Mouse (Mus musculus): ENCODE data around the gene Synj2.
A peak's percentile ranks its signal among the peaks of the same experiment; 100 is the strongest.

Synj2 gene

GRCm38 (mm10) chr17:5976221-5977055 is 35.4 kb downstream of the Synj2 start:
- DNase-seq, result no peak

- DNase-seq, result no peak
These were observed 36.2 kb downstream of the Synj2 start for GRCm38 (mm10) chr17:5977056-5977920.

- DNase-seq, result peak; percentile 26
These were observed 36.9 kb downstream of the Synj2 start for GRCm38 (mm10) chr17:5977921-5978504.

- DNase-seq, result no peak
These were observed 37.5 kb downstream of the Synj2 start for GRCm38 (mm10) chr17:5978505-5979077.

GRCm38 (mm10) chr17:5980860-5981259 is 39.8 kb downstream of the Synj2 start:
- DNase-seq, result no peak

- DNase-seq, result no peak
These were observed 42.1 kb downstream of the Synj2 start for GRCm38 (mm10) chr17:5983150-5983549.

- no peak for DNase-seq
These were observed 42.8 kb downstream of the Synj2 start for GRCm38 (mm10) chr17:5983901-5984300.

- DNase-seq, result no peak
These were observed 43.7 kb downstream of the Synj2 start for GRCm38 (mm10) chr17:5984700-5985231.

- no peak for DNase-seq
These were observed 44.2 kb downstream of the Synj2 start for GRCm38 (mm10) chr17:5985271-5985670.

- DNase-seq, result no peak
These were observed 46.4 kb downstream of the Synj2 start for GRCm38 (mm10) chr17:5987271-5988056.

GRCm38 (mm10) chr17:5988102-5988501 is 47.0 kb downstream of the Synj2 start:
- DNase-seq, result no peak

- DNase-seq, result no peak
These were observed 51.9 kb downstream of the Synj2 start for GRCm38 (mm10) chr17:5992866-5993580.

GRCm38 (mm10) chr17:5993581-5994260 is 52.6 kb downstream of the Synj2 start:
- DNase-seq, result no peak

GRCm38 (mm10) chr17:5994606-5995005 is 53.5 kb downstream of the Synj2 start:
- DNase-seq, result no peak

- DNase-seq, result no peak
These were observed 55.5 kb downstream of the Synj2 start for GRCm38 (mm10) chr17:5996589-5996988.

GRCm38 (mm10) chr17:5997380-5998234 is 56.5 kb downstream of the Synj2 start:
- no peak for DNase-seq

- no peak for DNase-seq
These were observed 57.1 kb downstream of the Synj2 start for GRCm38 (mm10) chr17:5998235-5998500.

GRCm38 (mm10) chr17:5999039-5999543 is 58.0 kb downstream of the Synj2 start:
- no peak for DNase-seq

- no peak for DNase-seq
These were observed 59.8 kb downstream of the Synj2 start for GRCm38 (mm10) chr17:6000864-6001319.

- DNase-seq, result no peak
These were observed 60.3 kb downstream of the Synj2 start for GRCm38 (mm10) chr17:6001389-6001788.
